ENCODE assay signal across 13 mouse cellular contexts in genomic region chr3:146278195-146279140, GRCm38 (mm10). TPM values are rescaled to one million over a fixed set of nuclear protein-coding genes. Genes with fewer than 3 reads are reported as not detected.
DNase-seq lines count a peak whose midpoint lies in the region; ATAC-seq and TF ChIP-seq lines count a peak whose summit lies in the region.
"Had no signal": no experiment of that assay in that cellular context is flagged by ENCODE, and none has a peak within 500 bp of the region (broad histone marks: within the 10 kb centered on the region; RNA-seq: fewer than 3 reads in every experiment).

No protein-coding gene starts in this region.

- peak; percentile 42; the same call in 1 of the 2 replicates for ATAC-seq in stomach, embryonic 14.5 days (ENCODE audit: insufficient number of reproducible peaks, insufficient read depth, low FRiP score, low read depth)
- no peak for ATAC-seq in stomach, postnatal 0 days (ENCODE audit: low FRiP score, low TSS enrichment)
- ATAC-seq in intestine, postnatal 0 days, result peak; percentile 89

- TF ChIP-seq CTCF in stomach, postnatal 0 days (IDR thresholded peaks at IDR 0.05; ENCODE audit: low read depth), result no peak
- no peak for TF ChIP-seq CTCF in intestine, postnatal 0 days (IDR thresholded peaks at IDR 0.05; ENCODE audit: low read depth)

- H3K9ac ChIP-seq in stomach, embryonic 14.5 days (replicated peaks; ENCODE audit: low read depth, low read length), result no peak overlapping the region
- H3K9ac ChIP-seq in stomach, postnatal 0 days (ENCODE audit: low read length), result no peak overlapping the region
- H3K9ac ChIP-seq in intestine, postnatal 0 days (ENCODE audit: low read depth, low read length), result no peak overlapping the region
- H3K9ac ChIP-seq: limb, embryonic 12.5 days; liver, postnatal 0 days had no signal

- H3K4me3 ChIP-seq in stomach, embryonic 14.5 days (ENCODE audit: low read depth, low read length), result no peak overlapping the region
- H3K4me3 ChIP-seq in stomach, postnatal 0 days (ENCODE audit: low read depth, low read length), result no peak overlapping the region
- H3K4me3 ChIP-seq in intestine, postnatal 0 days (ENCODE audit: low read depth, low read length), result no peak overlapping the region
- H3K4me3 ChIP-seq: embryonic facial prominence, embryonic 10.5 days; limb, embryonic 12.5 days had no signal

- no peak for TF ChIP-seq EP300 in stomach, postnatal 0 days (optimal IDR thresholded peaks at IDR 0.05)

- no peaks in the 10 kb centered on the region for H3K27me3 ChIP-seq in stomach, embryonic 14.5 days (ENCODE audit: control insufficient read depth, insufficient read depth, low read length)
- H3K27me3 ChIP-seq in stomach, postnatal 0 days (ENCODE audit: control insufficient read depth, insufficient read depth, low read length), result no peaks in the 10 kb centered on the region
- no peaks in the 10 kb centered on the region for H3K27me3 ChIP-seq in intestine, postnatal 0 days (replicated peaks; ENCODE audit: control insufficient read depth, insufficient read depth, low read length)
- H3K27me3 ChIP-seq: limb, embryonic 12.5 days had no signal

- H3K9me3 ChIP-seq in stomach, embryonic 14.5 days (ENCODE audit: control insufficient read depth, low read depth, low read length), result no peaks in the 10 kb centered on the region
- no peaks in the 10 kb centered on the region for H3K9me3 ChIP-seq in stomach, postnatal 0 days (ENCODE audit: control insufficient read depth, low read length)
- no peaks in the 10 kb centered on the region for H3K9me3 ChIP-seq in intestine, postnatal 0 days (ENCODE audit: control insufficient read depth)
- H3K9me3 ChIP-seq: embryonic facial prominence, embryonic 10.5 days; limb, embryonic 12.5 days had no signal

- 48% methylated on average over 13 of the region's 13 CpGs for WGBS in stomach, embryonic 14.5 days
- 57% methylated on average over 13 of the region's 13 CpGs for WGBS in stomach, postnatal 0 days
- WGBS in intestine, postnatal 0 days, result 49% methylated on average over 13 of the region's 13 CpGs

- H3K36me3 ChIP-seq in stomach, embryonic 14.5 days (ENCODE audit: control insufficient read depth, insufficient read depth, low read length), result no peaks in the 10 kb centered on the region
- no peaks in the 10 kb centered on the region for H3K36me3 ChIP-seq in stomach, postnatal 0 days (ENCODE audit: control insufficient read depth, insufficient read depth, low read length)
- no peaks in the 10 kb centered on the region for H3K36me3 ChIP-seq in intestine, postnatal 0 days (ENCODE audit: control insufficient read depth, insufficient read depth)
- H3K36me3 ChIP-seq: embryonic facial prominence, embryonic 10.5 days; limb, embryonic 12.5 days had no signal

- peak; percentile 8 to 29 for DNase-seq in heart, adult 18-20 months
- DNase-seq in heart, adult 8-10 months (ENCODE audit: low spot score), result no peak
- no peak for DNase-seq in stomach, postnatal 0 days (ENCODE audit: low spot score)
- no peak for DNase-seq in spleen, postnatal 14 days (ENCODE audit: low spot score in 2 of 2)
- DNase-seq in ovary, postnatal 14 days (ENCODE audit: low spot score), result no peak
- DNase-seq in adipocyte (ENCODE audit: low spot score), result no peak
- DNase-seq: cerebellum, adult 11-12 months had no signal

- no peak overlapping the region for H3K27ac ChIP-seq in stomach, embryonic 14.5 days (ENCODE audit: low read length)
- H3K27ac ChIP-seq in stomach, postnatal 0 days (replicated peaks), result no peak overlapping the region
- peak overlapping the region; percentile 10; the same call in 1 of the 2 replicates for H3K27ac ChIP-seq in intestine, postnatal 0 days (ENCODE audit: low read depth, low read length)
- H3K27ac ChIP-seq: embryonic facial prominence, embryonic 10.5 days; limb, embryonic 12.5 days had no signal

- H3K4me1 ChIP-seq in stomach, embryonic 14.5 days (ENCODE audit: control insufficient read depth, insufficient read depth, low read length), result no peaks in the 10 kb centered on the region
- H3K4me1 ChIP-seq in stomach, postnatal 0 days (replicated peaks; ENCODE audit: control insufficient read depth, insufficient read depth), result no peaks in the 10 kb centered on the region
- no peaks in the 10 kb centered on the region for H3K4me1 ChIP-seq in intestine, postnatal 0 days (replicated peaks; ENCODE audit: control insufficient read depth, insufficient read depth, low read length)

- H3K4me2 ChIP-seq in stomach, embryonic 14.5 days (replicated peaks; ENCODE audit: low read depth, low read length), result no peak overlapping the region
- H3K4me2 ChIP-seq in stomach, postnatal 0 days (replicated peaks; ENCODE audit: low read depth), result no peak overlapping the region
- H3K4me2 ChIP-seq in intestine, postnatal 0 days (replicated peaks; ENCODE audit: low read depth), result no peak overlapping the region
- H3K4me2 ChIP-seq: limb, embryonic 12.5 days had no signal

RNA-seq across cellular contexts. Expression of gene Lpar3, which starts 57.7 kb away (rescaled TPM):
- under 1 TPM; 0.10 to 0.41 TPM for total RNA-seq in heart, adult 18-20 months (2021)
- total RNA-seq in heart, adult 8-10 months (2022), result under 1 TPM in 1 of 4 experiments, not detected in 3; 0.24 TPM
- 0.78 and 1.2 TPM in 2 replicates for polyA plus RNA-seq in stomach, embryonic 14.5 days (2014; fragmentation: Nextera tagmentation; extraction: Ambion mirVana)
- 0.38 and 0.53 TPM in 2 replicates for polyA plus RNA-seq in stomach, postnatal 0 days (2015; fragmentation: Nextera tagmentation; extraction: Ambion mirVana)
- 10.7 TPM in 2 replicates for polyA plus RNA-seq in intestine, postnatal 0 days (2015; fragmentation: Nextera tagmentation; extraction: Ambion mirVana)
- total RNA-seq: megakaryocyte, adult 5-6 weeks had no signal
- polyA plus RNA-seq: liver, postnatal 0 days had no signal

Comparison
In these comparisons a context has a peak if more than half of its experiments do, and no peak if none do; other contexts are left out.
1. DNase-seq: peak in heart, adult 18-20 months (2 of 2); none in heart, adult 8-10 months (single experiment), stomach, postnatal 0 days (single experiment), spleen, postnatal 14 days (0 of 2), ovary, postnatal 14 days (single experiment) and adipocyte (single experiment).